Mouse (Mus musculus): ENCODE results near the gene Ntm. TPM values are rescaled to one million over a fixed set of nuclear protein-coding genes. Genes with fewer than 3 reads are reported as not detected.

Ntm gene
- total RNA-seq, 2 experiments from 2014 or later = not detected

- ATAC-seq (replicated peaks; ENCODE audit: low FRiP score, low TSS enrichment, poor library complexity, severe bottlenecking) = no peak
Observed at GRCm38 (mm10) chr9:29315842-29316241, 647.1 kb downstream of the Ntm start.

GRCm38 (mm10) chr9:29306961-29307360 lies 656.0 kb downstream of the Ntm start:
- ATAC-seq (replicated peaks; ENCODE audit: low FRiP score, low TSS enrichment, poor library complexity, severe bottlenecking) = no peak

- ATAC-seq (replicated peaks; ENCODE audit: low FRiP score, low TSS enrichment, poor library complexity, severe bottlenecking) = no peak
Observed at GRCm38 (mm10) chr9:29298340-29298739, 664.6 kb downstream of the Ntm start.

- ATAC-seq (replicated peaks; ENCODE audit: low FRiP score, low TSS enrichment, poor library complexity, severe bottlenecking) = no peak
Observed at GRCm38 (mm10) chr9:29296752-29297151, 666.2 kb downstream of the Ntm start.

GRCm38 (mm10) chr9:29288003-29288704 lies 674.8 kb downstream of the Ntm start:
- no peak for ATAC-seq (replicated peaks; ENCODE audit: low FRiP score, low TSS enrichment, poor library complexity, severe bottlenecking)

- ATAC-seq (replicated peaks; ENCODE audit: low FRiP score, low TSS enrichment, poor library complexity, severe bottlenecking) = no peak
Observed at GRCm38 (mm10) chr9:29285144-29285543, 677.8 kb downstream of the Ntm start.

- ATAC-seq (replicated peaks; ENCODE audit: low FRiP score, low TSS enrichment, poor library complexity, severe bottlenecking) = no peak
Observed at GRCm38 (mm10) chr9:29272861-29273260, 690.1 kb downstream of the Ntm start.

- ATAC-seq (replicated peaks; ENCODE audit: low FRiP score, low TSS enrichment, poor library complexity, severe bottlenecking) = no peak
Observed at GRCm38 (mm10) chr9:29269988-29270387, 693.0 kb downstream of the Ntm start.

- ATAC-seq (replicated peaks; ENCODE audit: low FRiP score, low TSS enrichment, poor library complexity, severe bottlenecking) = no peak
Observed at GRCm38 (mm10) chr9:29269277-29269646, 693.7 kb downstream of the Ntm start.

- ATAC-seq (replicated peaks; ENCODE audit: low FRiP score, low TSS enrichment, poor library complexity, severe bottlenecking) = no peak
Observed at GRCm38 (mm10) chr9:29268583-29269276, 694.2 kb downstream of the Ntm start.

- ATAC-seq (replicated peaks; ENCODE audit: low FRiP score, low TSS enrichment, poor library complexity, severe bottlenecking) = no peak
Observed at GRCm38 (mm10) chr9:29267663-29268062, 695.3 kb downstream of the Ntm start.

- ATAC-seq (replicated peaks; ENCODE audit: low FRiP score, low TSS enrichment, poor library complexity, severe bottlenecking) = no peak
Observed at GRCm38 (mm10) chr9:29265177-29265576, 697.8 kb downstream of the Ntm start.

- ATAC-seq (replicated peaks; ENCODE audit: low FRiP score, low TSS enrichment, poor library complexity, severe bottlenecking) = no peak
Observed at GRCm38 (mm10) chr9:29262836-29263235, 700.1 kb downstream of the Ntm start.

GRCm38 (mm10) chr9:29252866-29253265 lies 710.1 kb downstream of the Ntm start:
- no peak for ATAC-seq (replicated peaks; ENCODE audit: low FRiP score, low TSS enrichment, poor library complexity, severe bottlenecking)

GRCm38 (mm10) chr9:29250813-29251212 lies 712.1 kb downstream of the Ntm start:
- no peak for ATAC-seq (replicated peaks; ENCODE audit: low FRiP score, low TSS enrichment, poor library complexity, severe bottlenecking)

- ATAC-seq (replicated peaks; ENCODE audit: low FRiP score, low TSS enrichment, poor library complexity, severe bottlenecking) = no peak
Observed at GRCm38 (mm10) chr9:29247812-29248211, 715.1 kb downstream of the Ntm start.

GRCm38 (mm10) chr9:29244006-29244405 lies 718.9 kb downstream of the Ntm start:
- no peak for ATAC-seq (replicated peaks; ENCODE audit: low FRiP score, low TSS enrichment, poor library complexity, severe bottlenecking)

- no peak for ATAC-seq (replicated peaks; ENCODE audit: low FRiP score, low TSS enrichment, poor library complexity, severe bottlenecking)
Observed at GRCm38 (mm10) chr9:29242497-29243422, 720.2 kb downstream of the Ntm start.

GRCm38 (mm10) chr9:29240797-29241196 lies 722.1 kb downstream of the Ntm start:
- ATAC-seq (replicated peaks; ENCODE audit: low FRiP score, low TSS enrichment, poor library complexity, severe bottlenecking) = no peak

- no peak for ATAC-seq (replicated peaks; ENCODE audit: low FRiP score, low TSS enrichment, poor library complexity, severe bottlenecking)
Observed at GRCm38 (mm10) chr9:29238973-29239372, 724.0 kb downstream of the Ntm start.

Measured in megakaryocyte-erythroid progenitor cell, adult 5-6 weeks (primary cell).